Mouse (Mus musculus): ENCODE measurements around the gene Mfn2. TPM values are rescaled to one million over a fixed set of nuclear protein-coding genes. Genes with fewer than 3 reads are reported as not detected.
"Not testable (repeated sequence)": the region's sequence is repeated elsewhere in the genome, so short reads cannot be mapped to it uniquely, and the experiment has no call there.

Gene Mfn2
- polyA plus RNA-seq, 1 experiment from 2014 or later = 29.8 TPM

DNA sequence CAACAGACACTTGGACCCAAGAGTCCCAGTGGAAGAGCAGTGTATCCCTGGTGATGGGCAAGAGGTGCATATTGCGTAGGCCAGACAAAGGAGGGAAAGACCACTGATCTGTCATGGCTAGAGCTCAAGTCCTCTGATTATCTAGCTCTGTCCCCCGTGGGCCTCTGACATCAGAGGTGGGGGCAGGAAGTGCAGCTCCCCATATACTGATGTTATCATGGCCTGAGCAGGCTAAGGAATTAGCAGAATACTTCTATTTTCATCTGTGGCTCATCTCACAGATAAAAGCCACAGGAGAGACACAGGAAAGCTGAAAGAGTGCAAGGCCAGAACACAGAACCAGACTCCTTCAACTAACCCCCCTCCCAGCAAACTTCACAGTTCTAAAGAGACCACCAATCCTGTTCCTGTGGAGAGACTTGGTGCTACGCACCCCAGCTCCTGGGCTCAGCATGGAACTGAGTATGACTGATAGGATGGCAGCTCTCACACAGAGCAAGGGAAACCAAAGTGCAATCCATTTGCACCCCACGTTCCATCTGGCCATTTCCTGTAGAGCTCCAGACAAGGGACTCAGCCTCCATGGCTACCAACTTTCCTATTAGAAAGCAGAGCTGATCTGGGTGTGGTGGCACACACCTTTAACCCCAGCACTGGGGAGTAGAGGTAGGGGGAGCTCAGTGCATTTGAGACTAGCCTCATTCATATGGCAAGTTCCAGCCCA is 28.5 kb downstream of the Mfn2 start:
- H3K27ac ChIP-seq (ENCODE audit: low read length) = no peak overlapping the region
- H3K36me3 ChIP-seq (ENCODE audit: control insufficient read depth, insufficient read depth, low read length) = peaks cover 62% of the 10 kb centered on the region

GRCm38 (mm10) chr4:147869238-147869637 is 35.3 kb downstream of the Mfn2 start:
- Histone ChIP-seq H3K4me2 (replicated peaks; ENCODE audit: low read depth, low read length) (peak overlapping the region; percentile 83), H3K36me3 (ENCODE audit: control insufficient read depth, insufficient read depth, low read length) (peaks cover 24% of the 10 kb centered on the region), H3K27ac (ENCODE audit: low read length) (peak overlapping the region; percentile 59; the same call in 1 of the 2 replicates), H3K4me1 (ENCODE audit: control insufficient read depth, insufficient read depth, low read length) (peaks cover 13% of the 10 kb centered on the region; the same call in 1 of the 2 replicates), H3K9me3 (ENCODE audit: control insufficient read depth, low read depth, low read length) (peaks cover 5% of the 10 kb centered on the region; the same call in 1 of the 2 replicates), H3K27me3 (ENCODE audit: control insufficient read depth, insufficient read depth, low read length) (no peaks in the 10 kb centered on the region), H3K9ac (replicated peaks; ENCODE audit: low read depth, low read length) (peak overlapping the region; percentile 71), H3K4me3 (ENCODE audit: low read depth, low read length) (peak overlapping the region; percentile 64)
- ATAC-seq (ENCODE audit: insufficient number of reproducible peaks, insufficient read depth, low FRiP score, low read depth) = no peak
- 6% methylated on average over 5 of the region's 5 CpGs for WGBS

More for the DNA sequence above, 28.5 kb downstream of the Mfn2 start:
- no peak for ATAC-seq (ENCODE audit: insufficient number of reproducible peaks, insufficient read depth, low FRiP score, low read depth)
- H3K9ac ChIP-seq (replicated peaks; ENCODE audit: low read depth, low read length) = no peak overlapping the region
- no peaks in the 10 kb centered on the region for H3K27me3 ChIP-seq (ENCODE audit: control insufficient read depth, insufficient read depth, low read length)
- no peaks in the 10 kb centered on the region for H3K4me1 ChIP-seq (ENCODE audit: control insufficient read depth, insufficient read depth, low read length)
- peaks cover 3% of the 10 kb centered on the region; the same call in 1 of the 2 replicates for H3K9me3 ChIP-seq (ENCODE audit: control insufficient read depth, low read depth, low read length)
- whole genome bisulfite sequencing = 89% methylated on average over 4 of the region's 4 CpGs
- no peak overlapping the region for H3K4me3 ChIP-seq (ENCODE audit: low read depth, low read length)
- H3K4me2 ChIP-seq (replicated peaks; ENCODE audit: low read depth, low read length) = no peak overlapping the region

GRCm38 (mm10) chr4:147868450-147869031 is 36.0 kb downstream of the Mfn2 start, which contains the start of the genes Miip and Fv1:
Gene Miip (minus strand): TSS chr4:147868816.
Gene Fv1 (plus strand): TSS chr4:147868979.
- Histone ChIP-seq H3K4me3 (ENCODE audit: low read depth, low read length) (peak within 1 kb of the TSS; percentile 64), H3K9ac (replicated peaks; ENCODE audit: low read depth, low read length) (peak within 1 kb of the TSS; percentile 71), H3K9me3 (ENCODE audit: control insufficient read depth, low read depth, low read length) (peaks cover 5% of the 10 kb centered on the region; the same call in 1 of the 2 replicates), H3K27ac (ENCODE audit: low read length) (peak within 1 kb of the TSS; percentile 86), H3K4me1 (ENCODE audit: control insufficient read depth, insufficient read depth, low read length) (peaks cover 13% of the 10 kb centered on the region; the same call in 1 of the 2 replicates), H3K4me2 (replicated peaks; ENCODE audit: low read depth, low read length) (peak within 1 kb of the TSS; percentile 83), H3K36me3 (ENCODE audit: control insufficient read depth, insufficient read depth, low read length) (peaks cover 22% of the 10 kb centered on the region), H3K27me3 (ENCODE audit: control insufficient read depth, insufficient read depth, low read length) (no peaks in the 10 kb centered on the region)
- WGBS = under 1% methylated on average over 30 of the region's 30 CpGs
- ATAC-seq (ENCODE audit: insufficient number of reproducible peaks, insufficient read depth, low FRiP score, low read depth) = peak; percentile 97

DNA sequence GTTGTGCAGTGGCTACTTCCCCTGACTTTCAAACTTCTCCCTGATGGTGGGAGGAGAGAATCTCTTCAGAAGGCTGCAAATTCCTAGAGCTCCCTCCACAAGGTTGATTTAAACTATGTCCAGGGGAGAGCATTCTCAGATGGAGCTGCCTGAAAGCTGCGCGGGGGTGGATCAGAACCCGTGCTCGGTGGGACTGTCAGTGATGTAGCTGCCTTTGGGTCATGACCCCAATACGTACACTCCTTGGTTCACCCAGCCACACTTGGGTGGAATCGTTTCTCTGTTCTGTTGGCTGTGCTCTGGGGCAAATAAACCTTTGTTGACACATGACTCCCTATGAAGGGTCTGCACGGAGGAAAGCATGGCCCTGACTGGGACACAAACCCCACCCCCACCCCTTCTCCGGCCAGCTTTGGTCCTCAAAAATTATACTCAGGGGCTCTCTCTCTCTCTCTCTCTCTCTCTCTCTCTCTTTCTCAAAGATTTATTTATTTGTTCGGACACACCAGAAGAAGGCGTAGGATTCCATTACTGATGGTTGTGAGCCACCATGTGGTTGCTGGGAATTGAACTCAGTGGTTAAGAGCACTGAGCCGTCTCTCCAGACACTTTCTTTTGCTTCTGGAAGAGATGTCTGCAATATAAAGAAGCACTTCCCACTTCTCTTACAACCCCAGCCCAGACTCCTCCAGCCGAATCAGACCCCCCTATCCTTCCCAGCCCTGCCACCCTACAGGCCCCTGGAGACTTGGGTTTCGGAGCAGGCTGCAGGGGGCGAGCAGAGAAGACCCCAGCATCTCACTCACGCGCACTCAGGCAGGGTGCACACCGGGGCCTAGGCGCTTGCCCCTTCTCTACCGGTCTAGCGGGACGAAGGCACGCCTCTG is 36.7 kb downstream of the Mfn2 start:
- 4% methylated on average over 22 of the region's 22 CpGs for WGBS
- no peaks in the 10 kb centered on the region for H3K27me3 ChIP-seq (ENCODE audit: control insufficient read depth, insufficient read depth, low read length)
- H3K9ac ChIP-seq (replicated peaks; ENCODE audit: low read depth, low read length) = peak overlapping the region; percentile 43
- H3K9me3 ChIP-seq (ENCODE audit: control insufficient read depth, low read depth, low read length) = peaks cover 5% of the 10 kb centered on the region; the same call in 1 of the 2 replicates
- peak overlapping the region; percentile 86 for H3K27ac ChIP-seq (ENCODE audit: low read length)
- peak overlapping the region; percentile 59 for H3K4me2 ChIP-seq (replicated peaks; ENCODE audit: low read depth, low read length)
- ATAC-seq (ENCODE audit: insufficient number of reproducible peaks, insufficient read depth, low FRiP score, low read depth) = no peak
- H3K36me3 ChIP-seq (ENCODE audit: control insufficient read depth, insufficient read depth, low read length) = peaks cover 21% of the 10 kb centered on the region
- peak overlapping the region; percentile 64 for H3K4me3 ChIP-seq (ENCODE audit: low read depth, low read length)
- H3K4me1 ChIP-seq (ENCODE audit: control insufficient read depth, insufficient read depth, low read length) = peaks cover 13% of the 10 kb centered on the region; the same call in 1 of the 2 replicates

- WGBS = 44% methylated on average over 3 of the region's 3 CpGs
Measured at GRCm38 (mm10) chr4:147866793-147867192, 37.7 kb downstream of the Mfn2 start.

GRCm38 (mm10) chr4:147866056-147866455 is 38.4 kb downstream of the Mfn2 start:
- H3K27ac ChIP-seq (ENCODE audit: low read length) = no peak overlapping the region
- H3K9me3 ChIP-seq (ENCODE audit: control insufficient read depth, low read depth, low read length) = peaks cover 2% of the 10 kb centered on the region; the same call in 1 of the 2 replicates
- peaks cover 36% of the 10 kb centered on the region for H3K36me3 ChIP-seq (ENCODE audit: control insufficient read depth, insufficient read depth, low read length)
- H3K4me1 ChIP-seq (ENCODE audit: control insufficient read depth, insufficient read depth, low read length) = peaks cover 13% of the 10 kb centered on the region; the same call in 1 of the 2 replicates
- H3K27me3 ChIP-seq (ENCODE audit: control insufficient read depth, insufficient read depth, low read length) = no peaks in the 10 kb centered on the region
- no peak overlapping the region for H3K9ac ChIP-seq (replicated peaks; ENCODE audit: low read depth, low read length)
- no peak for ATAC-seq (ENCODE audit: insufficient number of reproducible peaks, insufficient read depth, low FRiP score, low read depth)
- no peak overlapping the region for H3K4me3 ChIP-seq (ENCODE audit: low read depth, low read length)
- H3K4me2 ChIP-seq (replicated peaks; ENCODE audit: low read depth, low read length) = no peak overlapping the region
- WGBS = 94% methylated on average over 9 of the region's 9 CpGs

More at GRCm38 (mm10) chr4:147866793-147867192, 37.7 kb downstream of the Mfn2 start:
- H3K36me3 ChIP-seq (ENCODE audit: control insufficient read depth, insufficient read depth, low read length) = peaks cover 32% of the 10 kb centered on the region
- not testable (repeated sequence) for H3K9me3 ChIP-seq (ENCODE audit: control insufficient read depth, low read depth, low read length); H3K27me3 ChIP-seq (ENCODE audit: control insufficient read depth, insufficient read depth, low read length); H3K4me2 ChIP-seq (replicated peaks; ENCODE audit: low read depth, low read length); ATAC-seq (ENCODE audit: insufficient number of reproducible peaks, insufficient read depth, low FRiP score, low read depth); H3K9ac ChIP-seq (replicated peaks; ENCODE audit: low read depth, low read length); H3K27ac ChIP-seq (ENCODE audit: low read length); H3K4me3 ChIP-seq (ENCODE audit: low read depth, low read length)
- peaks cover 13% of the 10 kb centered on the region; the same call in 1 of the 2 replicates for H3K4me1 ChIP-seq (ENCODE audit: control insufficient read depth, insufficient read depth, low read length)

DNA sequence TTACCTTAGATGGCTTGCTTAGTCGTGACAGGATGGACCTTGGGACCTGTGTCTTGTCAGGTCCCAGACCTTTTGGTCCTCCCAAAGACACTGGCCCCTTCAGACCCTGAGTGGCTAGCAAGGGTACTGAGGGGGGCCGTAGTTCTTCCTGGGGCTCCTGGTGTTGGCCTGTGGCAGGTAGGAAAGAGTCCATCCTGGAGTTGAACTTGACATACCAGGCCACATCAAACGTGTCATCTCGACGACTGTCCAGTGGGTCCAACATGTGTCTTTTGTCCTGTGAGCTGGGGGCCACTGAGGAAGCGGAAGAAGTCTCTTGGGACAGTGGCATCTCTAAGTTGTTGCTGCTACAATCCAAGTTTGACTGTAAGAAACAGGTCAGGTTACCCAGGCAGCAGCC is 38.9 kb downstream of the Mfn2 start:
- Histone ChIP-seq H3K4me3 (ENCODE audit: low read depth, low read length) (no peak overlapping the region), H3K36me3 (ENCODE audit: control insufficient read depth, insufficient read depth, low read length) (peaks cover 38% of the 10 kb centered on the region), H3K9ac (replicated peaks; ENCODE audit: low read depth, low read length) (no peak overlapping the region), H3K27ac (ENCODE audit: low read length) (no peak overlapping the region), H3K4me2 (replicated peaks; ENCODE audit: low read depth, low read length) (no peak overlapping the region), H3K4me1 (ENCODE audit: control insufficient read depth, insufficient read depth, low read length) (peaks cover 13% of the 10 kb centered on the region; the same call in 1 of the 2 replicates), H3K27me3 (ENCODE audit: control insufficient read depth, insufficient read depth, low read length) (no peaks in the 10 kb centered on the region), H3K9me3 (ENCODE audit: control insufficient read depth, low read depth, low read length) (no peaks in the 10 kb centered on the region)
- ATAC-seq (ENCODE audit: insufficient number of reproducible peaks, insufficient read depth, low FRiP score, low read depth) = no peak
- 92% methylated on average over 6 of the region's 6 CpGs for WGBS

GRCm38 (mm10) chr4:147862051-147862450 is 42.5 kb downstream of the Mfn2 start:
- Histone ChIP-seq H3K4me3 (ENCODE audit: low read depth, low read length) (no peak overlapping the region), H3K9me3 (ENCODE audit: control insufficient read depth, low read depth, low read length) (no peaks in the 10 kb centered on the region), H3K27ac (ENCODE audit: low read length) (no peak overlapping the region), H3K27me3 (ENCODE audit: control insufficient read depth, insufficient read depth, low read length) (no peaks in the 10 kb centered on the region), H3K4me2 (replicated peaks; ENCODE audit: low read depth, low read length) (no peak overlapping the region), H3K4me1 (ENCODE audit: control insufficient read depth, insufficient read depth, low read length) (no peaks in the 10 kb centered on the region), H3K9ac (replicated peaks; ENCODE audit: low read depth, low read length) (no peak overlapping the region), H3K36me3 (ENCODE audit: control insufficient read depth, insufficient read depth, low read length) (peaks cover 39% of the 10 kb centered on the region)
- ATAC-seq (ENCODE audit: insufficient number of reproducible peaks, insufficient read depth, low FRiP score, low read depth) = no peak
- 96% methylated on average over 3 of the region's 3 CpGs for WGBS
